Mouse (Mus musculus): ENCODE measurements at regions not wholly inside any gene's neighbourhood (a gene's known extent, or its start where the extent isn't known, plus 50 kb on each side); places are given as distances from the start of the nearest gene placed in this dataset.
"Not testable (repeated sequence)": the region's sequence is repeated elsewhere in the genome, so short reads cannot be mapped to it uniquely, and the experiment has no call there.

- H3K27ac ChIP-seq; H3K4me1 ChIP-seq; H3K36me3 ChIP-seq; H3K27me3 ChIP-seq (replicated peaks); H3K4me2 ChIP-seq; H3K9me3 ChIP-seq (replicated peaks); H3K4me3 ChIP-seq; ATAC-seq; H3K9ac ChIP-seq: not testable (repeated sequence)
- WGBS (ENCODE audit: insufficient replicate concordance): 61% methylated on average over 4 of the region's 4 CpGs
These were observed 100.5 kb upstream of the Ccdc122 start for GRCm38 (mm10) chr14:76936051-76936450.

DNA sequence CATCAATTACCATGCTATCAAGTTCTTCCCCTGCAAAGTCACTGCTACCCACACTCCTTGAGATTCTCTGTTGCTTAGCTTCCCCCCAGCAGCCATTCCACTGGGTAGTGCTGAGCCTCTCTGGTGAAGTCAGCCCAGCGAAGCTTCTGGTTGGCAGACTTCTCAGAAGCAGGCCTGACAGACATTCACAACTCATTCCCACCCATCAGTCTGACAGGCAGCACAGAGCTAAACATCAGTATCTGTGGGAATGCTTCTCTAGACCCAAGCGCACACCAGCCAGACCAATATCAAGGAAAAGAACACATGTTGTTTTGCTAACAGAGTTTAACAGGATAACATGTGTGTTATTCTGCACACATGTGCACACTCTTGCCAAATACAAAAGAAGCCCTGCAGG, 101.1 kb upstream of the Ccdc122 start:
- no peaks in the 10 kb centered on the region for H3K9me3 ChIP-seq (replicated peaks)
- H3K36me3 ChIP-seq: no peaks in the 10 kb centered on the region
- no peaks in the 10 kb centered on the region for H3K4me1 ChIP-seq
- H3K4me3 ChIP-seq: no peak overlapping the region
- no peak overlapping the region for H3K27ac ChIP-seq
- no peaks in the 10 kb centered on the region for H3K27me3 ChIP-seq (replicated peaks)
- H3K4me2 ChIP-seq: no peak overlapping the region
- ATAC-seq: no peak
- 71% methylated on average over 2 of the region's 2 CpGs for WGBS (ENCODE audit: insufficient replicate concordance)
- no peak overlapping the region for H3K9ac ChIP-seq

GRCm38 (mm10) chr14:76932890-76933289, 103.7 kb upstream of the Ccdc122 start:
- Histone ChIP-seq H3K36me3 (no peaks in the 10 kb centered on the region), H3K4me3 (no peak overlapping the region), H3K4me1 (no peaks in the 10 kb centered on the region), H3K27ac (no peak overlapping the region), H3K9me3 (replicated peaks) (no peaks in the 10 kb centered on the region), H3K9ac (no peak overlapping the region), H3K27me3 (replicated peaks) (no peaks in the 10 kb centered on the region), H3K4me2 (no peak overlapping the region)
- no peak for ATAC-seq
- WGBS (ENCODE audit: insufficient replicate concordance): 73% methylated on average over 6 of the region's 6 CpGs

- ATAC-seq: no peak
- Histone ChIP-seq H3K9me3 (replicated peaks) (no peaks in the 10 kb centered on the region), H3K4me1 (no peaks in the 10 kb centered on the region), H3K27ac (no peak overlapping the region), H3K4me2 (no peak overlapping the region), H3K9ac (no peak overlapping the region), H3K27me3 (replicated peaks) (no peaks in the 10 kb centered on the region), H3K36me3 (no peaks in the 10 kb centered on the region), H3K4me3 (no peak overlapping the region)
- 70% methylated on average over 1 of the region's 1 CpGs for WGBS (ENCODE audit: insufficient replicate concordance)
These were observed 105.2 kb upstream of the Ccdc122 start for GRCm38 (mm10) chr14:76931398-76931797.

DNA sequence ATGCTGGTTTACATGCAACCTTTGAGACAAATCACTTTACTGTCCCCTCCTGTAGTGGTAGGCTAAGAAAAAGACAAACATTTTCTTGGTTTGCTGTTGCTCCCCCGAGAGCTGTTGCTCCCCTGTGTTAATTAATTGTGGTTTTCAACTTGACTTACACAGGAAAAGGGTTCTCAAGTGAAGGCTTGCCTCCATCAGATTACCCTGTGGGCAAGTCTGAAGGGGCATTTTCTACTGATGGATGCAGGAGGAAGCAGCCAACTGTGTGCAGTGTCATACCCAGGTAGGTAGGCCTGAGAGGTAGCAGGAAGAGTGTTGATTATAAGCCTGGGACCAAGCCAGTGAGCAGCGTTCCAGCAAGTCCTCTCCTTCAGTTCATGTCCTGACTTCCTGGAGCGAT, 107.0 kb upstream of the Ccdc122 start:
- 48% methylated on average over 3 of the region's 3 CpGs for WGBS (ENCODE audit: insufficient replicate concordance)
- Histone ChIP-seq H3K27me3 (replicated peaks) (no peaks in the 10 kb centered on the region), H3K4me3 (no peak overlapping the region), H3K27ac (no peak overlapping the region), H3K4me1 (no peaks in the 10 kb centered on the region), H3K9ac (no peak overlapping the region), H3K36me3 (no peaks in the 10 kb centered on the region), H3K4me2 (no peak overlapping the region), H3K9me3 (replicated peaks) (no peaks in the 10 kb centered on the region)
- ATAC-seq: no peak

- no peak overlapping the region for H3K4me2 ChIP-seq
- WGBS (ENCODE audit: insufficient replicate concordance): 81% methylated on average over 3 of the region's 3 CpGs
- H3K27me3 ChIP-seq (replicated peaks): no peaks in the 10 kb centered on the region
- no peaks in the 10 kb centered on the region for H3K9me3 ChIP-seq (replicated peaks)
- no peak overlapping the region for H3K9ac ChIP-seq
- H3K36me3 ChIP-seq: no peaks in the 10 kb centered on the region
- H3K27ac ChIP-seq: no peak overlapping the region
- ATAC-seq: no peak
- no peak overlapping the region for H3K4me3 ChIP-seq
- H3K4me1 ChIP-seq: no peaks in the 10 kb centered on the region
These were observed 107.9 kb upstream of the Ccdc122 start for GRCm38 (mm10) chr14:76928706-76929105.

DNA sequence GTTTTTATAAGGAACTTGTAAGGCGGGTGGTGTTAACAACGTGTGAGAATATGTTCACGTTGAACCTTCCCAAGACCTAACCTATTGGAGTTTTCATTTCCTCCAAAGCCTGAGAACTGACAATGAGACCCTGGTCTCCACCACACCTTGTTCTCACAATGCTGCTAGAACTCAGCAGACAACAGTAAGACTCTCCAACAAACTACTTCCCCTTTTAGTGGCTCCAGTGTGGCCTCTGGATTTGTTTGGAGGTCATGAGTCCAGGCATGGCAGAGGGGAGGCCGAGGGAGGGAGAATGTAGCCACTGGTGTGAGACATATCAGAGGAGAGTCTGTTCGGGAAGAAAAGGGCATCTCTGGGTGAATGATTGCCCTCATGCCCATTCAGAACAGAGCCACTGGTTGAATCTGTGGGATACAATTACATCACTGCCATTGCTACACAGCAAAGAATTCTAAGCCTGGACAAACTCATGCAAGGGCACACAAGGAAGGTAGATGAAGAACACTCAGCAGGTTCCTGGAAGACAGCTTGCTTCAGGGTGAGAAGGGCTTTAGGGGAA, 109.2 kb upstream of the Ccdc122 start:
- H3K4me2 ChIP-seq: no peak overlapping the region
- WGBS (ENCODE audit: insufficient replicate concordance): 44% methylated on average over 5 of the region's 5 CpGs
- H3K4me1 ChIP-seq: no peaks in the 10 kb centered on the region
- H3K36me3 ChIP-seq: no peaks in the 10 kb centered on the region
- no peak overlapping the region for H3K9ac ChIP-seq
- H3K27ac ChIP-seq: no peak overlapping the region
- no peak for ATAC-seq
- H3K27me3 ChIP-seq (replicated peaks): no peaks in the 10 kb centered on the region
- no peak overlapping the region for H3K4me3 ChIP-seq
- no peaks in the 10 kb centered on the region for H3K9me3 ChIP-seq (replicated peaks)

- Histone ChIP-seq H3K9ac (no peak overlapping the region), H3K27ac (no peak overlapping the region)
These were observed 110.2 kb upstream of the Ccdc122 start for GRCm38 (mm10) chr14:76926416-76926815.

DNA sequence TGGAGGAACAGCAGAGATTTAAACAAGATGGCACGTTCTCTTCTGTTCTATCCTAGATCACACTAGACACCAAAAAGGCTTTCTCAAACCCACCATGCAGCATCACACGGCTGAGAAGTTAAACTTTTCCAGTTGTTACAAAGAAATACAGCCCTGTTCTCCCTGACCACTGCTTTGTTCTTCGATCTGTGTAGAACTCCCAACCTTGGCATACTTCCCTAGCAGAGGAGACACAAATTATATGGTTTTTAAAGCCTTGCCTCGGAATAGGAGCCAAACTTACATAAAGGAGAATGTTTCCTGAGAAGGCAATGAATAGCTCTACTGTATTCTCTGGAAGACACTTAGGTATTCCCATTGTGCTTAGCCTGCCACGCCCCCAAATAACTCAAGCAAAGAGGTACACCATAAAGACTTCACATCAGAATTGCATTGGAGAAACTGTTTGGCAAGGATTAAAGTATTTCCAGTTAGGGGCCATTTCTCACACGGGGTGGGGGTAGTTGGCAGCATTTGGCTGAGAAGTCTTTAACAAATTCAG, 114.1 kb upstream of the Ccdc122 start:
- H3K27ac ChIP-seq: no peak overlapping the region
- WGBS (ENCODE audit: insufficient replicate concordance): 57% methylated on average over 6 of the region's 6 CpGs

More at GRCm38 (mm10) chr14:76926416-76926815, 110.2 kb upstream of the Ccdc122 start:
- H3K9me3 ChIP-seq (replicated peaks): no peaks in the 10 kb centered on the region
- H3K4me2 ChIP-seq: no peak overlapping the region
- H3K36me3 ChIP-seq: no peaks in the 10 kb centered on the region
- ATAC-seq: no peak
- H3K4me3 ChIP-seq: no peak overlapping the region
- WGBS (ENCODE audit: insufficient replicate concordance): 71% methylated on average over 7 of the region's 7 CpGs
- H3K27me3 ChIP-seq (replicated peaks): no peaks in the 10 kb centered on the region
- no peaks in the 10 kb centered on the region for H3K4me1 ChIP-seq

DNA sequence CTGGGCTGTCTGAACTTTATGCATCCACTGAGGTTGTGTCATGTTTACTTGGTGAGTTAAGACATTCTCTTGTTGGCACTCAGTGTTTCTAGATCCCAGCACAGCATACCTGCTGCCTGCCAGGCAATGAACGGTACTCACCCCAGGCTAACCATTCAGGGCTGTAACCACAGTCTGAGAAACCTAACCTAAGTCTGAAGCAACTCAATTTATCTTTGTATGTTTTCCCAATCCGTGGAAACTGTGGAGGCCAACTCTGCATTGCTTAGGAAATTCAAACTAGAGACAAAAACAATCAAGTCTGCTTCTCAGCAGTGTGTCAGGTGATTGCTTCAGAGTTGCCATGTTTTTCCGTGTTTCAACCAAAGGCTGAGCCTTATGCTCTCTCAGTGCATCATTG, 118.5 kb upstream of the Ccdc122 start:
- no peaks in the 10 kb centered on the region for H3K36me3 ChIP-seq
- H3K4me1 ChIP-seq: peaks cover under 1% of the 10 kb centered on the region; the same call in 1 of the 2 replicates
- H3K9ac ChIP-seq: no peak overlapping the region
- H3K27ac ChIP-seq: no peak overlapping the region
- H3K9me3 ChIP-seq (replicated peaks): no peaks in the 10 kb centered on the region
- H3K27me3 ChIP-seq (replicated peaks): no peaks in the 10 kb centered on the region
- WGBS (ENCODE audit: insufficient replicate concordance): 59% methylated on average over 3 of the region's 3 CpGs
- no peak overlapping the region for H3K4me3 ChIP-seq
- H3K4me2 ChIP-seq: no peak overlapping the region
- ATAC-seq: no peak

More for the DNA sequence above, 114.1 kb upstream of the Ccdc122 start:
- no peaks in the 10 kb centered on the region for H3K4me1 ChIP-seq
- no peaks in the 10 kb centered on the region for H3K9me3 ChIP-seq (replicated peaks)
- H3K4me3 ChIP-seq: no peak overlapping the region
- ATAC-seq: no peak
- no peak overlapping the region for H3K9ac ChIP-seq
- no peaks in the 10 kb centered on the region for H3K36me3 ChIP-seq
- no peaks in the 10 kb centered on the region for H3K27me3 ChIP-seq (replicated peaks)
- H3K4me2 ChIP-seq: no peak overlapping the region

GRCm38 (mm10) chr14:76917139-76917929, 119.2 kb upstream of the Ccdc122 start:
- no peak overlapping the region for H3K4me3 ChIP-seq
- no peak for ATAC-seq
- no peaks in the 10 kb centered on the region for H3K27me3 ChIP-seq (replicated peaks)
- no peaks in the 10 kb centered on the region for H3K36me3 ChIP-seq
- no peak overlapping the region for H3K27ac ChIP-seq
- peaks cover 8% of the 10 kb centered on the region for H3K4me1 ChIP-seq
- no peak overlapping the region for H3K4me2 ChIP-seq
- WGBS (ENCODE audit: insufficient replicate concordance): 71% methylated on average over 10 of the region's 10 CpGs
- H3K9me3 ChIP-seq (replicated peaks): no peaks in the 10 kb centered on the region
- no peak overlapping the region for H3K9ac ChIP-seq

- Histone ChIP-seq H3K36me3 (no peaks in the 10 kb centered on the region), H3K4me3 (no peak overlapping the region), H3K9ac (no peak overlapping the region), H3K4me2 (no peak overlapping the region), H3K27me3 (replicated peaks) (no peaks in the 10 kb centered on the region), H3K9me3 (replicated peaks) (no peaks in the 10 kb centered on the region), H3K27ac (no peak overlapping the region), H3K4me1 (peaks cover 10% of the 10 kb centered on the region)
- no peak for ATAC-seq
- 38% methylated on average over 3 of the region's 3 CpGs for WGBS (ENCODE audit: insufficient replicate concordance)
These were observed 122.7 kb upstream of the Ccdc122 start for GRCm38 (mm10) chr14:76913850-76914249.

Measured in liver, embryonic 12.5 days (tissue).